Mouse (Mus musculus): ENCODE measurements at regions not wholly inside any gene's neighbourhood (a gene's known extent, or its start where the extent isn't known, plus 50 kb on each side); places are given as distances from the start of the nearest gene placed in this dataset.

- no peak overlapping the region for H3K4me2 ChIP-seq
- H3K9ac ChIP-seq (ENCODE audit: low read length): no peak overlapping the region
- no peaks in the 10 kb centered on the region for H3K27me3 ChIP-seq (ENCODE audit: control insufficient read depth, insufficient read depth, low read length)
- no peak overlapping the region for H3K4me3 ChIP-seq (ENCODE audit: low read depth, low read length)
- H3K36me3 ChIP-seq (ENCODE audit: control insufficient read depth, insufficient read depth, low read length): no peaks in the 10 kb centered on the region
- WGBS: 89% methylated on average over 3 of the region's 3 CpGs
- ATAC-seq (ENCODE audit: low FRiP score) (no peak), DNase-seq (ENCODE audit: low spot score, missing footprints) (no peak)
- H3K27ac ChIP-seq (ENCODE audit: low read depth, low read length): no peak overlapping the region
- no peaks in the 10 kb centered on the region for H3K4me1 ChIP-seq (ENCODE audit: control insufficient read depth, insufficient read depth, low read length)
- no peaks in the 10 kb centered on the region for H3K9me3 ChIP-seq (ENCODE audit: control insufficient read depth, low read length)
Measured at GRCm38 (mm10) chr10:23707141-23707540, 79.9 kb downstream of the Rps12 start.

- no peak overlapping the region for H3K9ac ChIP-seq (ENCODE audit: low read length)
- no peak overlapping the region for H3K4me3 ChIP-seq (ENCODE audit: low read depth, low read length)
- DNase-seq (ENCODE audit: low spot score, missing footprints) (no peak), ATAC-seq (ENCODE audit: low FRiP score) (no peak)
- no peak overlapping the region for H3K4me2 ChIP-seq
- H3K4me1 ChIP-seq (ENCODE audit: control insufficient read depth, insufficient read depth, low read length): no peaks in the 10 kb centered on the region
- H3K27ac ChIP-seq (ENCODE audit: low read depth, low read length): no peak overlapping the region
- 82% methylated on average over 1 of the region's 1 CpGs for whole genome bisulfite sequencing
- H3K36me3 ChIP-seq (ENCODE audit: control insufficient read depth, insufficient read depth, low read length): no peaks in the 10 kb centered on the region
- no peaks in the 10 kb centered on the region for H3K27me3 ChIP-seq (ENCODE audit: control insufficient read depth, insufficient read depth, low read length)
- H3K9me3 ChIP-seq (ENCODE audit: control insufficient read depth, low read length): no peaks in the 10 kb centered on the region
Measured at GRCm38 (mm10) chr10:23704048-23704447, 83.0 kb downstream of the Rps12 start.

GRCm38 (mm10) chr10:23691291-23691690 lies 95.8 kb downstream of the Rps12 start:
- Histone ChIP-seq H3K9me3 (ENCODE audit: control insufficient read depth, low read length) (no peaks in the 10 kb centered on the region), H3K4me3 (ENCODE audit: low read depth, low read length) (no peak overlapping the region), H3K9ac (ENCODE audit: low read length) (no peak overlapping the region), H3K27me3 (ENCODE audit: control insufficient read depth, insufficient read depth, low read length) (no peaks in the 10 kb centered on the region), H3K27ac (ENCODE audit: low read depth, low read length) (no peak overlapping the region), H3K4me2 (no peak overlapping the region), H3K36me3 (ENCODE audit: control insufficient read depth, insufficient read depth, low read length) (no peaks in the 10 kb centered on the region), H3K4me1 (ENCODE audit: control insufficient read depth, insufficient read depth, low read length) (no peaks in the 10 kb centered on the region)
- ATAC-seq (ENCODE audit: low FRiP score): no peak
- 70% methylated on average over 2 of the region's 2 CpGs for WGBS
- peak; percentile 14 for DNase-seq (ENCODE audit: low spot score, missing footprints)

GRCm38 (mm10) chr10:23686969-23687368 lies 100.1 kb downstream of the Rps12 start:
- H3K9ac ChIP-seq (ENCODE audit: low read length): no peak overlapping the region
- H3K4me1 ChIP-seq (ENCODE audit: control insufficient read depth, insufficient read depth, low read length): no peaks in the 10 kb centered on the region
- no peak overlapping the region for H3K4me2 ChIP-seq
- ATAC-seq (ENCODE audit: low FRiP score): no peak
- H3K27ac ChIP-seq (ENCODE audit: low read depth, low read length): no peak overlapping the region
- no peaks in the 10 kb centered on the region for H3K27me3 ChIP-seq (ENCODE audit: control insufficient read depth, insufficient read depth, low read length)
- H3K36me3 ChIP-seq (ENCODE audit: control insufficient read depth, insufficient read depth, low read length): no peaks in the 10 kb centered on the region
- WGBS: 77% methylated on average over 10 of the region's 10 CpGs
- no peaks in the 10 kb centered on the region for H3K9me3 ChIP-seq (ENCODE audit: control insufficient read depth, low read length)
- H3K4me3 ChIP-seq (ENCODE audit: low read depth, low read length): no peak overlapping the region
- peak; percentile 72 for DNase-seq (ENCODE audit: low spot score, missing footprints)

- no peak overlapping the region for H3K4me3 ChIP-seq (ENCODE audit: low read depth, low read length)
- H3K36me3 ChIP-seq (ENCODE audit: control insufficient read depth, insufficient read depth, low read length): no peaks in the 10 kb centered on the region
- WGBS: 86% methylated on average over 4 of the region's 4 CpGs
- H3K9ac ChIP-seq (ENCODE audit: low read length): no peak overlapping the region
- no peaks in the 10 kb centered on the region for H3K9me3 ChIP-seq (ENCODE audit: control insufficient read depth, low read length)
- DNase-seq (ENCODE audit: low spot score, missing footprints) (peak; percentile 45), ATAC-seq (ENCODE audit: low FRiP score) (no peak)
- no peaks in the 10 kb centered on the region for H3K27me3 ChIP-seq (ENCODE audit: control insufficient read depth, insufficient read depth, low read length)
- no peak overlapping the region for H3K27ac ChIP-seq (ENCODE audit: low read depth, low read length)
- H3K4me2 ChIP-seq: no peak overlapping the region
- H3K4me1 ChIP-seq (ENCODE audit: control insufficient read depth, insufficient read depth, low read length): no peaks in the 10 kb centered on the region
Measured at GRCm38 (mm10) chr10:23683078-23683477, 104.0 kb downstream of the Rps12 start.

- WGBS: 74% methylated on average over 6 of the region's 6 CpGs
- ATAC-seq (ENCODE audit: low FRiP score) (no peak), DNase-seq (ENCODE audit: low spot score, missing footprints) (peak; percentile 88)
- Histone ChIP-seq H3K4me3 (ENCODE audit: low read depth, low read length) (no peak overlapping the region), H3K4me1 (ENCODE audit: control insufficient read depth, insufficient read depth, low read length) (peaks cover 6% of the 10 kb centered on the region), H3K9me3 (ENCODE audit: control insufficient read depth, low read length) (no peaks in the 10 kb centered on the region), H3K36me3 (ENCODE audit: control insufficient read depth, insufficient read depth, low read length) (no peaks in the 10 kb centered on the region), H3K27ac (ENCODE audit: low read depth, low read length) (no peak overlapping the region), H3K27me3 (ENCODE audit: control insufficient read depth, insufficient read depth, low read length) (no peaks in the 10 kb centered on the region), H3K9ac (ENCODE audit: low read length) (no peak overlapping the region), H3K4me2 (no peak overlapping the region)
Measured at GRCm38 (mm10) chr10:23675911-23676310, 111.2 kb downstream of the Rps12 start.

GRCm38 (mm10) chr10:23674633-23675515 lies 112.2 kb downstream of the Rps12 start:
- Histone ChIP-seq H3K27ac (ENCODE audit: low read depth, low read length) (peak overlapping the region; percentile 75), H3K36me3 (ENCODE audit: control insufficient read depth, insufficient read depth, low read length) (no peaks in the 10 kb centered on the region), H3K9ac (ENCODE audit: low read length) (peak overlapping the region; percentile 36; the same call in 1 of the 2 replicates), H3K4me2 (peak overlapping the region; percentile 22; the same call in 1 of the 2 replicates), H3K27me3 (ENCODE audit: control insufficient read depth, insufficient read depth, low read length) (no peaks in the 10 kb centered on the region), H3K4me3 (ENCODE audit: low read depth, low read length) (no peak overlapping the region), H3K9me3 (ENCODE audit: control insufficient read depth, low read length) (no peaks in the 10 kb centered on the region), H3K4me1 (ENCODE audit: control insufficient read depth, insufficient read depth, low read length) (peaks cover 6% of the 10 kb centered on the region)
- peak; percentile 91 for ATAC-seq (ENCODE audit: low FRiP score)
- DNase-seq (ENCODE audit: low spot score, missing footprints): peak; percentile 94
- WGBS: 32% methylated on average over 16 of the region's 16 CpGs

GRCm38 (mm10) chr10:23672296-23672695 lies 114.8 kb downstream of the Rps12 start:
- 83% methylated on average over 4 of the region's 4 CpGs for WGBS
- Histone ChIP-seq H3K27me3 (ENCODE audit: control insufficient read depth, insufficient read depth, low read length) (no peaks in the 10 kb centered on the region), H3K27ac (ENCODE audit: low read depth, low read length) (no peak overlapping the region), H3K4me3 (ENCODE audit: low read depth, low read length) (no peak overlapping the region), H3K36me3 (ENCODE audit: control insufficient read depth, insufficient read depth, low read length) (no peaks in the 10 kb centered on the region), H3K9ac (ENCODE audit: low read length) (no peak overlapping the region), H3K9me3 (ENCODE audit: control insufficient read depth, low read length) (no peaks in the 10 kb centered on the region), H3K4me1 (ENCODE audit: control insufficient read depth, insufficient read depth, low read length) (peaks cover 6% of the 10 kb centered on the region), H3K4me2 (no peak overlapping the region)
- DNase-seq (ENCODE audit: low spot score, missing footprints): peak; percentile 47
- ATAC-seq (ENCODE audit: low FRiP score): no peak

- H3K4me3 ChIP-seq (ENCODE audit: low read depth, low read length): no peak overlapping the region
- DNase-seq (ENCODE audit: low spot score, missing footprints) (peak; percentile 93), ATAC-seq (ENCODE audit: low FRiP score) (no peak)
- H3K36me3 ChIP-seq (ENCODE audit: control insufficient read depth, insufficient read depth, low read length): no peaks in the 10 kb centered on the region
- no peaks in the 10 kb centered on the region for H3K27me3 ChIP-seq (ENCODE audit: control insufficient read depth, insufficient read depth, low read length)
- no peak overlapping the region for H3K4me2 ChIP-seq
- no peak overlapping the region for H3K9ac ChIP-seq (ENCODE audit: low read length)
- WGBS: 30% methylated on average over 8 of the region's 8 CpGs
- peaks cover 6% of the 10 kb centered on the region for H3K4me1 ChIP-seq (ENCODE audit: control insufficient read depth, insufficient read depth, low read length)
- no peak overlapping the region for H3K27ac ChIP-seq (ENCODE audit: low read depth, low read length)
- no peaks in the 10 kb centered on the region for H3K9me3 ChIP-seq (ENCODE audit: control insufficient read depth, low read length)
Measured at GRCm38 (mm10) chr10:23671494-23671893, 115.6 kb downstream of the Rps12 start.
